Mouse (Mus musculus) kidney, embryonic 16.5 days (tissue): Measurements from ENCODE around the gene Lrrc8e. TPM values are rescaled to one million over a fixed set of nuclear protein-coding genes. Genes with fewer than 3 reads are reported as not detected.

Experiments used
- ATAC-seq: fragments of 200-750 bp; cut with Nextera tagmentation; 2 replicates; pipeline ENCODE4 v1.8.0; 2017; ENCODE audit warnings: moderate TSS enrichment; ENCODE audit not compliant: low FRiP score, low TSS enrichment
- H3K27ac ChIP-seq: fragments of 300-500 bp; sonication (generic); 2 replicates; pipeline ENCODE4 v1.5.1; 2014; ENCODE audit warnings: low read length
- H3K27me3 ChIP-seq: fragments of 300-500 bp; sonication (generic); 2 replicates; pipeline ENCODE4 v1.6.1; 2014; ENCODE audit warnings: low read length, control low read depth, mixed read lengths; ENCODE audit not compliant: insufficient read depth
- H3K36me3 ChIP-seq: fragments of 300-500 bp; sonication (generic); 2 replicates; pipeline ENCODE4 v1.6.1; 2014; ENCODE audit warnings: low read length, control low read depth, mixed read lengths; ENCODE audit not compliant: insufficient read depth
- H3K4me1 ChIP-seq: fragments of 300-500 bp; sonication (generic); 2 replicates; pipeline ENCODE4 v1.6.1; 2014; ENCODE audit warnings: low read length, control low read depth, mixed read lengths; ENCODE audit not compliant: insufficient read depth
- H3K4me2 ChIP-seq: fragments of 300-500 bp; sonication (generic); replicated peaks from 2 replicates; pipeline ENCODE4 v1.6.1; 2014; ENCODE audit warnings: low read depth, low read length
- H3K4me3 ChIP-seq: fragments of 300-500 bp; sonication (generic); 2 replicates; pipeline ENCODE4 v1.5.1; 2014; ENCODE audit warnings: mild to moderate bottlenecking, low read length
- H3K9ac ChIP-seq: fragments of 300-500 bp; sonication (generic); replicated peaks from 2 replicates; pipeline ENCODE4 v1.6.1; 2014; ENCODE audit warnings: low read length
- H3K9me3 ChIP-seq: fragments of 300-500 bp; sonication (generic); 2 replicates; pipeline ENCODE4 v1.6.1; 2016; ENCODE audit warnings: low read length, control low read depth
- WGBS: fragments of 180-500 bp; shearing (Covaris S2); extraction: QIAGEN DNeasy Blood & Tissue Kit; methylation state at CpG from one replicate; pipeline ENCODE4 v1.1.7; 2014; 5-methylcytosine and 5-hydroxymethylcytosine counted together
- polyA plus RNA-seq: library from polyadenylated mRNA; unstranded; fragments of >200 nt; fragmentation: Nextera tagmentation; extraction: Ambion mirVana; gene quantifications from 2 replicates; pipeline ENCODE4 v1.2.1, GENCODE M21; 2015

The Lrrc8e gene
- polyA plus RNA-seq, 1 experiment from 2014 or later: 1.4 TPM

DNA sequence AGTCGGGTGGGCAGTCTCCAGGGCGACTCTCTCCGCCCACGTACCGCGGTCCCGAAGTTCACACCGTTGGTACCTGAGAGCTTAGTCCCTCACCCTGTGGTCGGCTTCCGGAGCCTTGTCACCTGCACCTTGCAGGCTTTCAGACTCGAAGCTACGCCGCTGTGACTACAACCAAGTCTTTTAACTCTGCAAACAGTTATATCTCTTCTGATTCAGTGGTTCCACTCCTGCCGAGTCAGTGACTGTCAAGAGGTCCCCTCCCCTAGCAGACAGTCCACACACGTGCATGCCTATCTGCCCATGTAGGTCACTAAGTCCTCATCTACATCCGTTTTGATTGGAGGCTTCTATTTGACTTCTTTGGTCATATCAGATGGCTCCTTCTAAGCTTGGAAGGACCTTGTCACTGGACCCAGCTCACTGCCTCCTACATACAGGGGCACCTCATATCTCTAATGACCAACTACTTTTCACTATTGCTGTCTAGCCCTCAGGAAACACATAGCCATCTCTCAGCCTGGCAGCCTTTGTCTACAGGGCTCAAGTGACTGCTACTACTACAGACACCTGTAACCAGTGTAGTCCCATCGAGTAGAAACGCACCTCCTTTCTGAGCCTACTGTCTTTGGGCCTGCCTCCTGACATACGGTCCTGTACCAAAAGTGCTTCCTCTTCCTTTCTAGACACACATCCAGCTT is 12.7 kb downstream of the Lrrc8e start:
- Histone ChIP-seq H3K4me1 (peaks cover 30% of the 10 kb centered on the region), H3K27ac (peak overlapping the region; percentile 92), H3K27me3 (no peaks in the 10 kb centered on the region), H3K4me2 (peak overlapping the region; percentile 70), H3K9me3 (no peaks in the 10 kb centered on the region), H3K4me3 (peak overlapping the region; percentile 83), H3K9ac (peak overlapping the region; percentile 84), H3K36me3 (peaks cover 19% of the 10 kb centered on the region)
- WGBS: 11% methylated on average over 19 of the region's 19 CpGs
- no peak; the same call in 1 of the 2 replicates for ATAC-seq

DNA sequence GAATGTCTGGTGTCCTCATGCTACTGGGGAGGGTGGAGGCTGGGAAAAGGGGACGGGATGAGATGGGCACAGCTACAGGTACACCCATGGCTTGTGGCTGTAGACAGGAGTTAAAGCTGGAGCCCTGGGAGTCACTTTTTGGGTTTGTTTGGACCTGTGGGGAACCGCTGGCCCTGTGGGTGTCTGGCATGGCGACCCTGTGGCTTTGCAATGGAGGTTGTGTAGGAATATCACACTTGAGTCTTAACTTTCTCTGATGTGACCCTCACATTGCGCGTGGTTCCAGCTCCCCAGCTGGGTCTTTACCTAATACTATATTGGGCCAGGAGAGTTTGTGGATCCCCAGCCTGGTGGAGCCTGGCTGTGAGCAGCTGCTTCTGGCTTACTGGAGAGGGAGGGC is 18.4 kb downstream of the Lrrc8e start:
- no peak overlapping the region for H3K9ac ChIP-seq
- H3K9me3 ChIP-seq: no peaks in the 10 kb centered on the region
- H3K36me3 ChIP-seq: peaks cover 56% of the 10 kb centered on the region
- H3K27ac ChIP-seq: no peak overlapping the region
- no peak overlapping the region for H3K4me2 ChIP-seq
- H3K27me3 ChIP-seq: no peaks in the 10 kb centered on the region
- 96% methylated on average over 5 of the region's 5 CpGs for WGBS
- no peak overlapping the region for H3K4me3 ChIP-seq
- ATAC-seq: no peak
- peaks cover 23% of the 10 kb centered on the region for H3K4me1 ChIP-seq

DNA sequence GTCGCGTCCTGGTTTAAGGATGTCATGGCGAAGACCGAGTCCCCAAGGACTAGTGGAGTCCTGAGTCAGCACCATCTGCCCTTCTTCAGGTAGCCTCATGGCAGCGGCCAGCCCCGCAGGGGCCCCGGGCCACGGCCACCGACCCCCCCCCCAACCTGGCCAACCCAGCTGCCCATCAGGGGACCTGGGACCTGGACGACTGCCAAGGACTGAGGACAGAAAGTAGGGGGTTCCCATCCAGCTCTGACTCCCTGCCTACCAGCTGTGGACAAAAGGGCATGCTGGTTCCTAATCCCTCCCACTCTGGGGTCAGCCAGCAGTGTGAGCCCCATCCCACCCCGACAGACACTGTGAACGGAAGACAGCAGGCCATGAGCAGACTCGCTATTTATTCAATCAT is 19.1 kb downstream of the Lrrc8e start:
- H3K27me3 ChIP-seq: no peaks in the 10 kb centered on the region
- H3K4me2 ChIP-seq: no peak overlapping the region
- H3K9me3 ChIP-seq: no peaks in the 10 kb centered on the region
- no peak overlapping the region for H3K4me3 ChIP-seq
- H3K27ac ChIP-seq: no peak overlapping the region
- peaks cover 56% of the 10 kb centered on the region for H3K36me3 ChIP-seq
- ATAC-seq: no peak
- no peak overlapping the region for H3K9ac ChIP-seq
- H3K4me1 ChIP-seq: peaks cover 21% of the 10 kb centered on the region
- WGBS: 79% methylated on average over 13 of the region's 13 CpGs

DNA sequence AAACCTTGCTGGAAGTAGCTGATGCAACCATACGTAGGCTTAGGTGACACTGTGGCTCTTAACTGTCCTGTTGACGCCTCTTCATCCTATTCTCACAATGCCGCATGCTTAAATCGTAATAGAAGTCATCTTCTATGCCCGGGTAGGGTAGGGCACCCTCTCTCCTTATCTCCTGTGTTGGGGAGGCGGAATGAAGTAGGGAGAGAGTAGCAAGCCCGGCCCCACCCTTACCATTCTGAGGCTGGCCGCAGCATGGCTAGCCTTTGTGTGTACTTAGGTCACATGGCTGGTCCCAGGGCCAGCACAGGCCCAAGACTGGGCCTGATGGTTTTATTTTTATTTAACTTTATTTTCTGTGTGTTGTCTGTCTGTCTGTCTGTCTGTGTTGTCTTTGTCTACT is 20.6 kb downstream of the Lrrc8e start:
- 91% methylated on average over 8 of the region's 8 CpGs for WGBS
- H3K36me3 ChIP-seq: peaks cover 56% of the 10 kb centered on the region

GRCm38 (mm10) chr8:4247951-4248540 is 21.4 kb downstream of the Lrrc8e start, which contains the start of gene Tgfbr3l:
Gene Tgfbr3l, plus strand, starts transcription at chr8:4248214.
- no peak within 1 kb of the TSS for H3K4me3 ChIP-seq
- peaks cover 50% of the 10 kb centered on the region for H3K36me3 ChIP-seq
- WGBS: 73% methylated on average over 15 of the region's 15 CpGs
- H3K9me3 ChIP-seq: no peaks in the 10 kb centered on the region
- H3K4me1 ChIP-seq: peaks cover 18% of the 10 kb centered on the region
- H3K4me2 ChIP-seq: 0 out of 2 replicates have a peak within 1 kb of the TSS, but pooled peaks have one; percentile 8
- H3K27me3 ChIP-seq: no peaks in the 10 kb centered on the region
- peak within 1 kb of the TSS; percentile 3; the same call in 1 of the 2 replicates for H3K27ac ChIP-seq
- no peak for ATAC-seq
- H3K9ac ChIP-seq: no peak within 1 kb of the TSS; the same call in 1 of the 2 replicates

More for the DNA sequence above, 20.6 kb downstream of the Lrrc8e start:
- no peak overlapping the region for H3K4me3 ChIP-seq
- no peaks in the 10 kb centered on the region for H3K27me3 ChIP-seq
- ATAC-seq: no peak
- no peak overlapping the region for H3K4me2 ChIP-seq
- no peak overlapping the region for H3K9ac ChIP-seq
- no peaks in the 10 kb centered on the region for H3K9me3 ChIP-seq
- peaks cover 15% of the 10 kb centered on the region for H3K4me1 ChIP-seq
- no peak overlapping the region for H3K27ac ChIP-seq

- 6% methylated on average over 29 of the region's 29 CpGs for WGBS
- no peak for ATAC-seq
- Histone ChIP-seq H3K27me3 (no peaks in the 10 kb centered on the region), H3K4me2 (0 out of 2 replicates have a peak overlapping the region, but pooled peaks have one; percentile 8), H3K4me3 (no peak overlapping the region), H3K36me3 (peaks cover 38% of the 10 kb centered on the region), H3K4me1 (peaks cover 26% of the 10 kb centered on the region), H3K27ac (peak overlapping the region; percentile 3; the same call in 1 of the 2 replicates), H3K9ac (peak overlapping the region; percentile 7), H3K9me3 (no peaks in the 10 kb centered on the region)
Measured at GRCm38 (mm10) chr8:4249213-4249612, 22.6 kb downstream of the Lrrc8e start.

- peak; percentile 3; the same call in 1 of the 2 replicates for ATAC-seq
- Histone ChIP-seq H3K27me3 (no peaks in the 10 kb centered on the region), H3K36me3 (peaks cover 36% of the 10 kb centered on the region), H3K4me2 (no peak overlapping the region), H3K9me3 (no peaks in the 10 kb centered on the region), H3K4me3 (no peak overlapping the region), H3K27ac (no peak overlapping the region), H3K9ac (peak overlapping the region; percentile 14; the same call in 1 of the 2 replicates), H3K4me1 (peaks cover 29% of the 10 kb centered on the region)
- 43% methylated on average over 26 of the region's 26 CpGs for WGBS
Measured at GRCm38 (mm10) chr8:4250306-4250970, 23.8 kb downstream of the Lrrc8e start.

- H3K4me1 ChIP-seq: peaks cover 33% of the 10 kb centered on the region
- no peak overlapping the region; the same call in 1 of the 2 replicates for H3K27ac ChIP-seq
- peak overlapping the region; percentile 72 for H3K4me2 ChIP-seq
- 44% methylated on average over 8 of the region's 8 CpGs for WGBS
- no peaks in the 10 kb centered on the region for H3K27me3 ChIP-seq
- peak overlapping the region; percentile 95 for H3K4me3 ChIP-seq
- H3K9ac ChIP-seq: peak overlapping the region; percentile 96
- no peaks in the 10 kb centered on the region for H3K9me3 ChIP-seq
- H3K36me3 ChIP-seq: peaks cover 34% of the 10 kb centered on the region
- no peak for ATAC-seq
Measured at GRCm38 (mm10) chr8:4252116-4252760, 25.6 kb downstream of the Lrrc8e start.

DNA sequence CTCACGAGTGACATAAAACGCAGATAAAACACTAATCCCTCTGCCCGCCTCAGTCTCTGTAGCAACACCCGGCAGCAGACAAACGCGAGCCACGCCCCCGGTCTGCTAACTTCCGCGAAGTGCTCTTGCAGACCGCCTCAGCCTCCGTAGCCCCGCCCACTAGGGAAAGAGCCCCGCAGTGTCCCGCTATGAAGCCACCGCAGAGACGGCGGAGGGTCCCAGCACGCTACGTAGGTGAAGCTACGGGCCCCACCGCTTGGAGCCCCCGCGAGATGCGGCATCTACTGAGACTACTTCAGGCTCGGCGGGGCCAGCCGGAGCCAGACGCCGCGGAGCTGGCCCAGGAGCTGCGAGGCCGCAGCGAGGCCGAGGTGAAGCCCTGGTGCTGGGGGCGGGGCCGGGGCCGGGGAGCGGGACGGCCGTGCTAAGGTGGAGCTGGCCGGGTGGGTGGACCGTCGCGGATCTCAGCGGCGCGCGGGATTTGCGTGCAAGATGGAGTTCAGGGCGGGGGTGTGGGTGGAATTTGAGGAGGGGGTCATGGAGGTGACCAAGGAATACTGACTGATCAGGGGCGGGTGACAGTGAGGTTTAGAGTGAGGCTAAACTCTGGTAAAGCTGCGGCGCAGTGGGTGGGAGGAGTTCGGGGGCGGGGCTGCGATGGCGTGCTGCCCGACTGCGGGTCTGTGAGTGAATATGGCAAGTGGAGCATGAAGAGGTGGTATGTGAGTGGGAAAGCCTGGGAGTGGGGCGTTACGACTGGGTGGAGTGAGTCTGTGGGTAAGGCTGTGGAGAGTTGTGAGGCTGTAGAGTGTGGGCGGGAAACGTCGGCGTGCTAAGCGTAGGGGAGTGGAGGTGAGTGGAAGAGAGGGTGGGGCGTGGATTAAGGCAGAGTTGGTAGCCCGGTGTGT is 26.6 kb downstream of the Lrrc8e start, which contains the start of gene Snapc2:
TSS of gene Snapc2 (plus strand) at position 147 of the 908 bp plus-strand sequence.
- Histone ChIP-seq H3K27ac (peak within 1 kb of the TSS; percentile 96), H3K4me2 (peak within 1 kb of the TSS; percentile 72), H3K9me3 (no peaks in the 10 kb centered on the region), H3K4me3 (peak within 1 kb of the TSS; percentile 95), H3K27me3 (no peaks in the 10 kb centered on the region), H3K36me3 (peaks cover 28% of the 10 kb centered on the region), H3K9ac (peak within 1 kb of the TSS; percentile 96), H3K4me1 (peaks cover 42% of the 10 kb centered on the region)
- under 1% methylated on average over 69 of the region's 69 CpGs for WGBS
- ATAC-seq: peak; percentile 88
